Mouse (Mus musculus) B cell, adult (primary cell): ENCODE data around the gene Fgd2. TPM values are rescaled to one million over a fixed set of nuclear protein-coding genes. Genes with fewer than 3 reads are reported as not detected.

Source experiments
- total RNA-seq: library from RNA; stranded (reverse); gene quantifications from 4 replicates; pipeline ENCODE4 v1.2.4, GENCODE M21; 2023; ENCODE audit not compliant: inconsistent age

Fgd2 gene
- 434 to 502 TPM (median 469 TPM) in 4 replicates for total RNA-seq

GRCm38 (mm10) chr17:29360761-29361221, at the start of gene Fgd2:
Gene Fgd2 (plus strand): TSS chr17:29360914.

GRCm38 (mm10) chr17:29317380-29317779, 43.3 kb upstream of the Fgd2 start, which contains the start of gene Pi16:
Gene Pi16 (plus strand): TSS chr17:29317680.

GRCm38 (mm10) chr17:29347645-29348256, 13.0 kb upstream of the Fgd2 start, which contains the start of gene Mtch1:
Gene Mtch1 (minus strand): TSS chr17:29347934.

Other genes starting within 250 kb of the Fgd2 start
- 0.27 to 1.1 TPM (median 0.64 TPM) in 4 replicates for gene Rab44, start 246.8 kb upstream of the Fgd2 start, total RNA-seq
- gene Cpne5, start 122.7 kb upstream of the Fgd2 start, total RNA-seq = 1.5 to 2.7 TPM (median 2.0 TPM) in 4 replicates
- 18.6 to 23.6 TPM (median 22.7 TPM) in 4 replicates for gene Ppil1, start 96.7 kb upstream of the Fgd2 start, total RNA-seq
- 116 to 128 TPM (median 118 TPM) in 4 replicates for gene BC004004, start 92.1 kb upstream of the Fgd2 start, total RNA-seq
- gene Pi16, start 43.2 kb upstream of the Fgd2 start, total RNA-seq = 0.35 to 1.00 TPM (median 0.50 TPM) in 4 replicates
- gene Mtch1, start 13.0 kb upstream of the Fgd2 start, total RNA-seq = 81.6 to 92.7 TPM (median 89.4 TPM) in 4 replicates
- gene Pim1, start 129.8 kb downstream of the Fgd2 start, total RNA-seq = 189 to 217 TPM (median 201 TPM) in 4 replicates
- not detected in 4 replicates for gene Gm17657, start 188.7 kb downstream of the Fgd2 start, total RNA-seq
- 24.6 to 25.0 TPM (median 24.9 TPM) in 4 replicates for gene Tbc1d22b, start 188.9 kb downstream of the Fgd2 start, total RNA-seq
- gene Tmem217, start 191.5 kb downstream of the Fgd2 start, total RNA-seq = not detected in 4 replicates